Mouse (Mus musculus) cortical plate, adult 2 months (tissue): ENCODE measurements around the gene Plxdc2. TPM values are rescaled to one million over a fixed set of nuclear protein-coding genes. Genes with fewer than 3 reads are reported as not detected.

ENCODE experiments used
- H3K27ac ChIP-seq: fragments of 200-500 bp; 2 replicates; pipeline ENCODE4 v1.5.1; 2012; ENCODE audit warnings: low read length, control low read depth, inconsistent platforms; ENCODE audit not compliant: insufficient read depth
- H3K4me1 ChIP-seq: fragments of 200-500 bp; 2 replicates; pipeline ENCODE4 v1.6.1; 2011; ENCODE audit warnings: low read length; ENCODE audit not compliant: control insufficient read depth, insufficient read depth
- H3K4me3 ChIP-seq: fragments of 200-500 bp; 2 replicates; pipeline ENCODE4 v1.5.1; 2011; ENCODE audit warnings: mild to moderate bottlenecking, low read length, control low read depth; ENCODE audit not compliant: insufficient read depth
- CTCF ChIP-seq: fragments of 200-500 bp; IDR thresholded peaks from 2 replicates; pipeline ENCODE4 v1.5.1; 2011; ENCODE audit warnings: mild to moderate bottlenecking, control low read depth, low read length; ENCODE audit not compliant: insufficient read depth; ENCODE audit errors: extremely low read depth
- POLR2A ChIP-seq: fragments of 200-500 bp; IDR thresholded peaks from 2 replicates; pipeline ENCODE4 v1.6.1; 2011; ENCODE audit warnings: mild to moderate bottlenecking, low read length, control low read depth; ENCODE audit not compliant: insufficient read depth; ENCODE audit errors: extremely low read depth
- polyA plus RNA-seq: library from polyadenylated mRNA; depleted of rRNA; stranded (reverse); fragments of >200 nt; gene quantifications from 2 replicates; pipeline ENCODE4 v1.2.3, GENCODE M21; 2012; rRNA removed

Gene Plxdc2
- 18.3 and 19.1 TPM in 2 replicates for polyA plus RNA-seq

GRCm38 (mm10) chr2:16356106-16356818 is at the start of gene Plxdc2:
TSS of gene Plxdc2 (plus strand) at chr2:16356304.
- TF ChIP-seq CTCF (no peak), POLR2A (peak; percentile 60; the same call in 1 of the 2 replicates)
- Histone ChIP-seq H3K27ac (peak within 1 kb of the TSS; percentile 89), H3K4me3 (peak within 1 kb of the TSS; percentile 75), H3K4me1 (no peaks in the 10 kb centered on the region; the same call in 1 of the 2 replicates)

DNA sequence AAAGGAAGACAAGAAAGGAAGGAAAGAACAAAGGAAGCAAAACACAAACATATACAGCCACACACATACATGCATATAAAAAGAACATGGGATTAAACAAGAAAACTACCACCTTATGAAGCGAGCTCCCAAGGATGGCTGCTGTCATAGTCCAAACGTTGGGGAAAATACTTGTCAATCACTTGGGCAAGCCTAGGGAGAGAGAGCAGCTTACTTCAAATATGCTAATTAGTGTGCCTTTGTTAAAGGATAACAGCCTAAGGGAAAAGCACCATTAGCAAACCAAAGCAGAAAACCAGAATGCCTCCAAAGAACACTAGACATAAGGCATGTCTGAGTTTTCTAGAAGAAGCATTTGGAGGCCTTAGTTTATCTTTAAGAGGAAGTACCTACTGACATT is 45.7 kb upstream of the Plxdc2 start:
- Histone ChIP-seq H3K27ac (no peak overlapping the region), H3K4me3 (no peak overlapping the region), H3K4me1 (no peaks in the 10 kb centered on the region)
- TF ChIP-seq POLR2A (no peak), CTCF (no peak)

DNA sequence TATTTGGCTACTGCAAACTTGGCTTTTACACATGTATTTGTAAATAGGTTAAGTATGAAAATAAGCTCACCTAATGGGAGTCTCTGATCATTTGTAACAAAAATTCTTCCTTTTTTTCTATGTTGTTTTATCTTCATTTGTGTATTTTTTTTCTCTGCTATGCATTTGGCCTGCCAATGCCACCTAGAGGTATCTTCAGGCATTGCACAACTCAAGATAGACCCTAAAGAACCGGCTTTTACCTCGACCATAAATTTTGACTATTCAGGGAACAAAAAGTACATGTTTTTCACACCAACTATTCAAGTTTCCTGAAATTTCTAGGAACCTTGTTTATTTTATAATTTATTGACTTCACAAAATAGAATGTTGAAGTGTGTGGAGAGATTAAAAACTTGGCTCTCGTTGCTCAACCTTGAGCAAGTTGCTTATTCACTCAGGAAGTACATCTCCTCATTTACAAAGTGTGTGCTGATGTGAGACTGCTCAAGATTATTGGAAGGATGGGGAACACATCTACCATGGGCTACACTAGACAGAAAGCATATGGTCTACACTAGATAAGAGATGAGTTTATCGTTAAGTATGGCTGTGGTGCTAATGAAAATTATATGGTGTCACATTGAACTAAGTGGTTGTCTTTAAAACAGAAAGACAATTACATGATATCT is 43.6 kb upstream of the Plxdc2 start:
- Histone ChIP-seq H3K4me1 (no peaks in the 10 kb centered on the region), H3K4me3 (no peak overlapping the region), H3K27ac (no peak overlapping the region)
- TF ChIP-seq POLR2A, result no peak
- peak; percentile 56; the same call in 1 of the 2 replicates for TF ChIP-seq CTCF

GRCm38 (mm10) chr2:16335194-16335781 is 20.8 kb upstream of the Plxdc2 start:
- Histone ChIP-seq H3K27ac (no peak overlapping the region), H3K4me1 (no peaks in the 10 kb centered on the region), H3K4me3 (no peak overlapping the region)
- TF ChIP-seq POLR2A, result no peak
- TF ChIP-seq CTCF, result no peak

- Histone ChIP-seq H3K4me1 (no peaks in the 10 kb centered on the region), H3K27ac (no peak overlapping the region), H3K4me3 (no peak overlapping the region)
- TF ChIP-seq POLR2A (no peak), CTCF (no peak)
Observed at GRCm38 (mm10) chr2:16344564-16344963, 11.5 kb upstream of the Plxdc2 start.

DNA sequence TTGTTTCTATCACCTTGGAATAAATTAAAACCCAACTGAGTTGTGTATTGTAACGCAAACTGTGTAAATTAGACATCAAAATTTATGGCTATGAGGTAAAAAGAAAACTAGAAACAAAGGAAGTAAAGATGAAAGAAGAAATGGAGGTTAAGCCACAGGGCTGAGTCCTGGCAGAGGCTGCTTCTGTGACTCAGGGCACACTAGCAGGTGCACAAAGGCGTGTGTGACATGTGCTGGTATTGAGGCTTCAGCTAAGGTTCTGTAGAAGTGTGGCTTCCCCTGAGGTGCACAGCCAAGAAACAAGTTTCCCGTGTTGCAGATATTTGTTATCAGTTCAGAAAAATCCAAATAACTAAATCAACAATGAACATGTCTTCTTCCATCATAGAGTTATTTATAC is 5.0 kb upstream of the Plxdc2 start:
- Histone ChIP-seq H3K4me3 (no peak overlapping the region), H3K4me1 (no peaks in the 10 kb centered on the region; the same call in 1 of the 2 replicates), H3K27ac (no peak overlapping the region; the same call in 1 of the 2 replicates)
- TF ChIP-seq POLR2A, result no peak
- no peak for TF ChIP-seq CTCF

DNA sequence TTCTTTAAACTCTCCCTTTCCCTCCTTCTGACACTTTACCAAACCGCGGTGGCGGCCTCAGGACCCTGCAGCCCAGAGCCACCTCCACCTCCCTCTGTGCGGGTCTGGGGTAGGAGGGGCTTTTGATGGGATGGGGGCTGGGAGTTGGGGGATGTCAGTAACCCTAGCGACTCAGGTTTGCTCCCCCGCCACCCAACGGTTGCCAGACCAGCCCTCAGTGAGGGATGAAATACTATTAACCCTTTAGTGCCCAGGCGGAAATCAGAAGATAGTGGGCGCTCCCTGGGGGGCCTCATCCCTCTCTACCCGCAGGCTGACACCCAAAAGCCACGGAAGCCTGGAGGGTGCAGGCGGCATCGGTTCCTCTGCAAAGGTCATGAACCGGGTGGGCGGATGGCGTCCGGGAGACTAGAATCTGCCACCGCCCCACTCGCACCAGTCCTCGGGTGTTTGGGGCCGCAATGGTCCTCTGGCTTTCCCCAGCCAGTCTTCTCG is 446 bp upstream of the Plxdc2 start:
- TF ChIP-seq CTCF (no peak), POLR2A (no peak)
- H3K4me1 ChIP-seq, result no peaks in the 10 kb centered on the region; the same call in 1 of the 2 replicates
- H3K4me3 ChIP-seq, result peak overlapping the region; percentile 75
- peak overlapping the region; percentile 89 for H3K27ac ChIP-seq

DNA sequence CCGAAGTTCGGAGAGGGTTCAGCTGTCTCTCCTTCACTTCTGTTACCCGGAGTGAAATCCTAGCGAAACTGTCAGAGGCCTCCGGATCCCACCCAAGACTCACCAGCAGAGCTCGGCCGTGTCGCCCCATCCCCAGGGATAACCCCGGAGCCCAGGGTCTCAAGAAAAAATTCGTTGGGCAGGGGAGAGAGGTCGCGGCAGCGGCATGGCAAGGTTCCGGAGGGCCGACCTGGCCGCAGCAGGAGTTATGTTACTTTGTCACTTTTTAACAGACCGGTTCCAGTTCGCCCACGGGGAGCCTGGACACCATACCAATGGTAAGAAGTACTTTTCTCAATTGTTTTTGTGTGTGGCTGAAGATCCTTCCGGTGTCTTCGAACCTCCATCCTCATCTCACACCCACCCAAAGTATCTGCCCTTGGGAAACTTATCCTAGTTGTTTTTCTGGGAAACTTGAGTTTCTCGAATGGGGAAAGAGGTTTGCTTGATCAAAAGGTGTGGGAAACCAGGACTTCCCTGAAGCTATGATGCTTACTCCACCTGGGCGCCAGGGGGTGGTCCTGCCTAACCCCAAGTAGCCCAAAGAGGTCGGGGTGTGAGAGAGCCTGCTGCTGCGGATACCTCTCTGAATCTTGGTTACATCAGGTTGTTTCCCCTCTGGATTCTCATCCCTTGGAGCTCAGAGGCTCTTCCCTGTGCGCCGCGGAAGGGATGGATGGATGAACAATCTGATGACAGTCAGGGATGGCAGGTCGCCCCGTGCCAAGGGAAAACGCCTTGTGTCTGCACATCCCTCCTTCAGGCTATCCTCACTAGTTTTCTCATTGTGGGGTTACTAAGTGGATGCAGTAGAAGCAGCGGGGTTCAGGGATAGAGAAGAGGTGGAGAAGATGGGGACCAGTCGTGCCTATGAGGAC is 1.1 kb downstream of the Plxdc2 start:
- Histone ChIP-seq H3K4me1 (no peaks in the 10 kb centered on the region; the same call in 1 of the 2 replicates), H3K4me3 (peak overlapping the region; percentile 75), H3K27ac (peak overlapping the region; percentile 89)
- TF ChIP-seq CTCF (no peak), POLR2A (no peak)

DNA sequence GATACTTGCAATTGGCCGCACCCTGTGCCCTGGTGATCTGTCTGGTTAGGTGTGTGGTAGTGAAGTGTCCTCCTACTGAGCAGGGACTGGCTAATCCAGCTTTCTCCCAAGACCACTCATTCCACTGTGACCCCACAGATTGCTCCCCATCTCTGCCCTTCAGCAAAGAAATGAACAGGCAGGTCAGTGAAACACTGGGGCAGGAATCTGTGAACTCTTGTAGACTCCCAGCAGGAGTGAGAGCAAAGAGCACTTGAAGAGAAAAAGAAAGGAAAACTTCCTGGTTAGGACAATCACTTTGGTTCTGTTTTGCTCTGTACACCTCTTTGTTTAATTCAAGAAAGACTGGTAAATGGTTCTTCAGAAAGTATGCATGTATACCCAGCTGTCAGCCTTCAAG is 1.8 kb downstream of the Plxdc2 start:
- no peak overlapping the region for H3K27ac ChIP-seq
- no peak for TF ChIP-seq CTCF
- no peak for TF ChIP-seq POLR2A
- peak overlapping the region; percentile 75 for H3K4me3 ChIP-seq
- no peaks in the 10 kb centered on the region; the same call in 1 of the 2 replicates for H3K4me1 ChIP-seq
